8 mouse cellular contexts compared by ENCODE assay signal in genomic region chr1:59574262-59575187, GRCm38 (mm10). TPM values are rescaled to one million over a fixed set of nuclear protein-coding genes. Genes with fewer than 3 reads are reported as not detected.
DNase-seq lines count a peak whose midpoint lies in the region; ATAC-seq lines count a peak whose summit lies in the region.
"Had no signal": no experiment of that assay in that cellular context is flagged by ENCODE, and none has a peak within 500 bp of the region (broad histone marks: within the 10 kb centered on the region; RNA-seq: fewer than 3 reads in every experiment).

No protein-coding gene starts in this region.

- peak; percentile 22 to 61 for DNase-seq in layer of hippocampus, adult 18-20 months (ENCODE audit: low spot score in 2 of 2)
- no peak for DNase-seq in layer of hippocampus, adult 9-10 months (ENCODE audit: low spot score)
- peak; percentile 15 to 25 for DNase-seq in layer of hippocampus, postnatal 36 days
- peak; percentile 49 for DNase-seq in right cerebral cortex, adult 18-20 months
- DNase-seq in B cell, adult 2 months = no peak
- DNase-seq: liver, embryonic 13.5 days had no signal

- peak; percentile 93 for ATAC-seq in forebrain, embryonic 13.5 days
- no peak for ATAC-seq in megakaryocyte, adult 5-6 weeks (ENCODE audit: poor library complexity, severe bottlenecking)

- H3K27me3 ChIP-seq in forebrain, embryonic 13.5 days = peaks cover 8% of the 10 kb centered on the region

- 9% methylated on average over 21 of the region's 21 CpGs for WGBS in forebrain, embryonic 13.5 days

- H3K9me3 ChIP-seq in forebrain, embryonic 13.5 days (replicated peaks) = no peaks in the 10 kb centered on the region
- H3K9me3 ChIP-seq: liver, embryonic 13.5 days had no signal

- peak overlapping the region; percentile 64 for H3K4me2 ChIP-seq in forebrain, embryonic 13.5 days
- H3K4me2 ChIP-seq: liver, embryonic 13.5 days had no signal

- H3K36me3 ChIP-seq in forebrain, embryonic 13.5 days (ENCODE audit: poor library complexity, severe bottlenecking) = no peaks in the 10 kb centered on the region
- H3K36me3 ChIP-seq: liver, embryonic 13.5 days had no signal

- H3K4me3 ChIP-seq in forebrain, embryonic 13.5 days = peak overlapping the region; percentile 31
- H3K4me3 ChIP-seq: liver, embryonic 13.5 days had no signal

- peaks cover 17% of the 10 kb centered on the region for H3K4me1 ChIP-seq in forebrain, embryonic 13.5 days
- H3K4me1 ChIP-seq: liver, embryonic 13.5 days had no signal

- H3K27ac ChIP-seq in forebrain, embryonic 13.5 days = peak overlapping the region; percentile 87
- H3K27ac ChIP-seq: liver, embryonic 13.5 days had no signal

- peak overlapping the region; percentile 63 for H3K9ac ChIP-seq in forebrain, embryonic 13.5 days
- H3K9ac ChIP-seq: liver, embryonic 13.5 days had no signal

RNA-seq across cellular contexts. Expression of gene Gm973, which starts 58.5 kb away (rescaled TPM):
- 10 to 100 TPM; 14.8 to 15.1 TPM for total RNA-seq in layer of hippocampus, adult 18-20 months (2021)
- 3.0 and 5.1 TPM in 2 replicates for polyA plus RNA-seq in forebrain, embryonic 13.5 days (2015; fragmentation: Nextera tagmentation; extraction: Ambion mirVana)
- total RNA-seq in layer of hippocampus, postnatal 36 days (2021) = 10 to 100 TPM; 10.8 to 11.0 TPM
- total RNA-seq in megakaryocyte, adult 5-6 weeks (2015) = 0.47 and 2.9 TPM in 2 replicates
- 2.8 and 9.0 TPM in 2 replicates for total RNA-seq in megakaryocyte, adult 5-6 weeks (2017)

Comparison
In these comparisons a context has a peak if more than half of its experiments do, and no peak if none do; other contexts are left out.
1. DNase-seq: peak in layer of hippocampus, adult 18-20 months (2 of 2), layer of hippocampus, postnatal 36 days (2 of 2) and right cerebral cortex, adult 18-20 months (single experiment); none in layer of hippocampus, adult 9-10 months (single experiment) and B cell, adult 2 months (0 of 2).